Mouse (Mus musculus) liver, postnatal 0 days (tissue): ENCODE results near the gene Paqr3. TPM values are rescaled to one million over a fixed set of nuclear protein-coding genes. Genes with fewer than 3 reads are reported as not detected.

ENCODE experiments used
- ATAC-seq: fragments of 200-750 bp; cut with Nextera tagmentation; 2 replicates; pipeline ENCODE4 v1.8.0; 2017; ENCODE audit warnings: mild to moderate bottlenecking, moderate library complexity
- DNase-seq: peaks from one replicate; pipeline ENCODE4 v3.0.0-alpha.2; 2016
- H3K27ac ChIP-seq: fragments of 300-500 bp; sonication (generic); 2 replicates; pipeline ENCODE4 v1.5.1; 2014; ENCODE audit warnings: antibody characterized with exemption, moderate library complexity, mild to moderate bottlenecking, low read depth
- H3K27me3 ChIP-seq: fragments of 300-500 bp; sonication (generic); 2 replicates; pipeline ENCODE4 v1.6.1; 2014; ENCODE audit warnings: low read length, control low read depth, mixed read lengths; ENCODE audit not compliant: insufficient read depth
- H3K36me3 ChIP-seq: fragments of 300-500 bp; sonication (generic); replicated peaks from 2 replicates; pipeline ENCODE4 v1.6.1; 2014; ENCODE audit warnings: mild to moderate bottlenecking, control low read depth, low read length, moderate library complexity, mixed read lengths; ENCODE audit not compliant: insufficient read depth
- H3K4me1 ChIP-seq: fragments of 300-500 bp; sonication (generic); 2 replicates; pipeline ENCODE4 v1.6.1; 2014; ENCODE audit warnings: antibody characterized with exemption, mild to moderate bottlenecking, control low read depth; ENCODE audit not compliant: insufficient read depth
- H3K4me2 ChIP-seq: fragments of 300-500 bp; sonication (generic); 2 replicates; pipeline ENCODE4 v1.6.1; 2014; ENCODE audit warnings: low read depth, mild to moderate bottlenecking, low read length, moderate library complexity, mixed read lengths
- H3K4me3 ChIP-seq: fragments of 300-500 bp; sonication (generic); 2 replicates; pipeline ENCODE4 v1.5.1; 2014; ENCODE audit warnings: low read depth, low read length
- H3K9ac ChIP-seq: fragments of 300-500 bp; sonication (generic); replicated peaks from 2 replicates; pipeline ENCODE4 v1.6.1; 2014; ENCODE audit warnings: mild to moderate bottlenecking, moderate library complexity
- H3K9me3 ChIP-seq: fragments of 300-500 bp; sonication (generic); 2 replicates; pipeline ENCODE4 v1.6.1; 2016; ENCODE audit warnings: mild to moderate bottlenecking, control low read depth, low read length, mixed read lengths
- CTCF ChIP-seq: sonication (generic); IDR thresholded peaks from 2 replicates; pipeline ENCODE4 v1.5.1; 2016; ENCODE audit warnings: antibody characterized with exemption, low read depth
- EP300 ChIP-seq: IDR thresholded peaks from 2 replicates; pipeline ENCODE4 v1.6.1; 2016; ENCODE audit warnings: antibody characterized with exemption, low read depth, mild to moderate bottlenecking
- WGBS: fragments of 180-500 bp; shearing (Covaris S2); extraction: QIAGEN DNeasy Blood & Tissue Kit; methylation state at CpG from one replicate; pipeline ENCODE4 v1.1.7; 2014; ENCODE audit not compliant: insufficient replicate concordance; 5-methylcytosine and 5-hydroxymethylcytosine counted together
- polyA plus RNA-seq: library from polyadenylated mRNA; unstranded; fragments of >200 nt; fragmentation: Nextera tagmentation; extraction: Ambion mirVana; gene quantifications from 2 replicates; pipeline ENCODE4 v1.2.1, GENCODE M21; 2015

The Paqr3 gene
- polyA plus RNA-seq, 1 experiment from 2014 or later = 1.9 TPM

- DNase-seq = no peak
- ATAC-seq = no peak
- no peak overlapping the region for H3K4me3 ChIP-seq
- no peaks in the 10 kb centered on the region for H3K4me1 ChIP-seq
- H3K36me3 ChIP-seq = peaks cover 80% of the 10 kb centered on the region
- no peak overlapping the region for H3K4me2 ChIP-seq
- H3K9ac ChIP-seq = no peak overlapping the region
- 82% methylated on average over 5 of the region's 5 CpGs for WGBS
- no peak overlapping the region for H3K27ac ChIP-seq
- no peak for TF ChIP-seq EP300
- no peak for TF ChIP-seq CTCF
- no peaks in the 10 kb centered on the region for H3K27me3 ChIP-seq
- no peaks in the 10 kb centered on the region for H3K9me3 ChIP-seq
Measured at GRCm38 (mm10) chr5:97054166-97054565, 57.2 kb downstream of the Paqr3 start.

GRCm38 (mm10) chr5:97048905-97049304 lies 62.5 kb downstream of the Paqr3 start:
- TF ChIP-seq EP300 (no peak), CTCF (no peak)
- no peaks in the 10 kb centered on the region for H3K4me1 ChIP-seq
- H3K9ac ChIP-seq = no peak overlapping the region
- WGBS = 92% methylated on average over 5 of the region's 5 CpGs
- H3K36me3 ChIP-seq = peaks cover 75% of the 10 kb centered on the region
- no peaks in the 10 kb centered on the region for H3K9me3 ChIP-seq
- H3K27ac ChIP-seq = no peak overlapping the region
- ATAC-seq (no peak), DNase-seq (no peak)
- no peak overlapping the region for H3K4me3 ChIP-seq
- H3K4me2 ChIP-seq = no peak overlapping the region
- no peaks in the 10 kb centered on the region for H3K27me3 ChIP-seq

DNA sequence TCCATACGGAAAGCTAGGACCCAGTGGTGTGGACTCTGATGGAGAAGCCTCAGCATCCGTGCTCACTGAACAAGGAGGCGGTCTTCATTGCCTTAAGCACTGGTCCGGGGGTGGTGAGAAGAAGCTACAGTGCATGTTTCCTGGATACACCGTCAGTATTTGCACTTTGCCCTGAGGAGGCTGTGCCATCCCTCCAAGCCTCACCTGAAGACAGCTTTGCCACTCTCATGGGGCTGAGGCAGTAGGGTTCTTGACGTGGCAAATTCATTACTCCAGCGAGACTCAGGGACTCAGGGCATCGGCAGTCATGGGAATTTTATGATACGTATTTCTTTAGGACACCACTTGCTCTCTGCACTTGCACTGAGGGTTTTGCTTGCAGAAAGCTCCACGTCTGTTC lies 64.7 kb downstream of the Paqr3 start:
- TF ChIP-seq EP300 = no peak
- TF ChIP-seq CTCF = no peak
- ATAC-seq = no peak
- Histone ChIP-seq H3K4me2 (no peak overlapping the region), H3K9ac (no peak overlapping the region), H3K27ac (no peak overlapping the region), H3K9me3 (no peaks in the 10 kb centered on the region), H3K4me1 (no peaks in the 10 kb centered on the region), H3K36me3 (peaks cover 70% of the 10 kb centered on the region), H3K27me3 (no peaks in the 10 kb centered on the region), H3K4me3 (no peak overlapping the region)
- WGBS = 87% methylated on average over 10 of the region's 10 CpGs
- DNase-seq = no peak

GRCm38 (mm10) chr5:97045260-97045659 lies 66.1 kb downstream of the Paqr3 start:
- Histone ChIP-seq H3K9ac (no peak overlapping the region), H3K27me3 (no peaks in the 10 kb centered on the region), H3K4me3 (no peak overlapping the region), H3K4me2 (no peak overlapping the region), H3K4me1 (no peaks in the 10 kb centered on the region), H3K27ac (no peak overlapping the region), H3K36me3 (peaks cover 73% of the 10 kb centered on the region), H3K9me3 (no peaks in the 10 kb centered on the region)
- TF ChIP-seq EP300 (no peak), CTCF (no peak)
- ATAC-seq = no peak
- WGBS = 95% methylated on average over 7 of the region's 7 CpGs
- DNase-seq = no peak

Other genes with a start within 250 kb of the Paqr3 start
- 13.6 and 15.2 TPM in 2 replicates for gene Bmp2k, start 113.9 kb downstream of the Paqr3 start, polyA plus RNA-seq